Mouse (Mus musculus): ENCODE measurements around the gene Morn3. TPM values are rescaled to one million over a fixed set of nuclear protein-coding genes. Genes with fewer than 3 reads are reported as not detected.

The Morn3 gene
- polyA plus RNA-seq, 1 experiment from 2014 or later: not detected

GRCm38 (mm10) chr5:123005716-123006592, 40.9 kb downstream of the Morn3 start:
- WGBS: 41% methylated on average over 19 of the region's 19 CpGs
- Histone ChIP-seq H3K4me3 (replicated peaks; ENCODE audit: low read length) (no peak overlapping the region; the same call in 1 of the 2 replicates), H3K36me3 (ENCODE audit: control insufficient read depth, insufficient read depth) (no peaks in the 10 kb centered on the region), H3K4me2 (ENCODE audit: low read length) (peak overlapping the region; percentile 20), H3K9me3 (ENCODE audit: control insufficient read depth, low read length) (no peaks in the 10 kb centered on the region), H3K9ac (replicated peaks; ENCODE audit: low read depth, low read length) (peak overlapping the region; percentile 12), H3K27ac (ENCODE audit: low read length) (peak overlapping the region; percentile 88), H3K27me3 (replicated peaks; ENCODE audit: control insufficient read depth, insufficient read depth, low read length) (no peaks in the 10 kb centered on the region), H3K4me1 (replicated peaks; ENCODE audit: control insufficient read depth, insufficient read depth, low read length) (peaks cover 38% of the 10 kb centered on the region)
- peak; percentile 79 for ATAC-seq

GRCm38 (mm10) chr5:123000901-123001300, 45.9 kb downstream of the Morn3 start:
- H3K9ac ChIP-seq (replicated peaks; ENCODE audit: low read depth, low read length): no peak overlapping the region
- peaks cover 13% of the 10 kb centered on the region for H3K4me1 ChIP-seq (replicated peaks; ENCODE audit: control insufficient read depth, insufficient read depth, low read length)
- H3K9me3 ChIP-seq (ENCODE audit: control insufficient read depth, low read length): no peaks in the 10 kb centered on the region
- no peaks in the 10 kb centered on the region for H3K27me3 ChIP-seq (replicated peaks; ENCODE audit: control insufficient read depth, insufficient read depth, low read length)
- 76% methylated on average over 1 of the region's 1 CpGs for WGBS
- H3K4me2 ChIP-seq (ENCODE audit: low read length): no peak overlapping the region
- H3K36me3 ChIP-seq (ENCODE audit: control insufficient read depth, insufficient read depth): no peaks in the 10 kb centered on the region
- ATAC-seq: no peak
- H3K27ac ChIP-seq (ENCODE audit: low read length): no peak overlapping the region
- no peak overlapping the region for H3K4me3 ChIP-seq (replicated peaks; ENCODE audit: low read length)

GRCm38 (mm10) chr5:122997205-122998204, 49.3 kb downstream of the Morn3 start:
- no peaks in the 10 kb centered on the region for H3K36me3 ChIP-seq (ENCODE audit: control insufficient read depth, insufficient read depth)
- H3K9ac ChIP-seq (replicated peaks; ENCODE audit: low read depth, low read length): no peak overlapping the region
- H3K27me3 ChIP-seq (replicated peaks; ENCODE audit: control insufficient read depth, insufficient read depth, low read length): no peaks in the 10 kb centered on the region
- H3K27ac ChIP-seq (ENCODE audit: low read length): no peak overlapping the region
- no peak overlapping the region for H3K4me2 ChIP-seq (ENCODE audit: low read length)
- no peak overlapping the region for H3K4me3 ChIP-seq (replicated peaks; ENCODE audit: low read length)
- H3K4me1 ChIP-seq (replicated peaks; ENCODE audit: control insufficient read depth, insufficient read depth, low read length): peaks cover 4% of the 10 kb centered on the region
- WGBS: 88% methylated on average over 18 of the region's 18 CpGs
- no peak for ATAC-seq
- H3K9me3 ChIP-seq (ENCODE audit: control insufficient read depth, low read length): no peaks in the 10 kb centered on the region

GRCm38 (mm10) chr5:122994910-122995309, 51.9 kb downstream of the Morn3 start:
- H3K27me3 ChIP-seq (replicated peaks; ENCODE audit: control insufficient read depth, insufficient read depth, low read length): no peaks in the 10 kb centered on the region
- H3K27ac ChIP-seq (ENCODE audit: low read length): no peak overlapping the region
- H3K36me3 ChIP-seq (ENCODE audit: control insufficient read depth, insufficient read depth): no peaks in the 10 kb centered on the region
- no peak overlapping the region for H3K9ac ChIP-seq (replicated peaks; ENCODE audit: low read depth, low read length)
- H3K4me2 ChIP-seq (ENCODE audit: low read length): no peak overlapping the region
- 3% methylated on average over 1 of the region's 1 CpGs for WGBS
- H3K4me3 ChIP-seq (replicated peaks; ENCODE audit: low read length): no peak overlapping the region
- ATAC-seq: no peak
- no peaks in the 10 kb centered on the region for H3K9me3 ChIP-seq (ENCODE audit: control insufficient read depth, low read length)
- peaks cover 23% of the 10 kb centered on the region for H3K4me1 ChIP-seq (replicated peaks; ENCODE audit: control insufficient read depth, insufficient read depth, low read length)

- peak; percentile 78; the same call in 1 of the 2 replicates for ATAC-seq
- Histone ChIP-seq H3K4me3 (replicated peaks; ENCODE audit: low read length) (no peak overlapping the region), H3K9me3 (ENCODE audit: control insufficient read depth, low read length) (no peaks in the 10 kb centered on the region), H3K4me2 (ENCODE audit: low read length) (peak overlapping the region; percentile 12; the same call in 1 of the 2 replicates), H3K27ac (ENCODE audit: low read length) (no peak overlapping the region), H3K4me1 (replicated peaks; ENCODE audit: control insufficient read depth, insufficient read depth, low read length) (peaks cover 28% of the 10 kb centered on the region), H3K9ac (replicated peaks; ENCODE audit: low read depth, low read length) (no peak overlapping the region), H3K27me3 (replicated peaks; ENCODE audit: control insufficient read depth, insufficient read depth, low read length) (no peaks in the 10 kb centered on the region), H3K36me3 (ENCODE audit: control insufficient read depth, insufficient read depth) (no peaks in the 10 kb centered on the region)
- WGBS: 9% methylated on average over 5 of the region's 5 CpGs
These were observed 52.4 kb downstream of the Morn3 start for GRCm38 (mm10) chr5:122994303-122994846.

GRCm38 (mm10) chr5:122993811-122994210, 53.0 kb downstream of the Morn3 start:
- Histone ChIP-seq H3K36me3 (ENCODE audit: control insufficient read depth, insufficient read depth) (no peaks in the 10 kb centered on the region), H3K27ac (ENCODE audit: low read length) (no peak overlapping the region), H3K9me3 (ENCODE audit: control insufficient read depth, low read length) (no peaks in the 10 kb centered on the region), H3K27me3 (replicated peaks; ENCODE audit: control insufficient read depth, insufficient read depth, low read length) (no peaks in the 10 kb centered on the region), H3K4me3 (replicated peaks; ENCODE audit: low read length) (no peak overlapping the region), H3K9ac (replicated peaks; ENCODE audit: low read depth, low read length) (no peak overlapping the region), H3K4me2 (ENCODE audit: low read length) (no peak overlapping the region), H3K4me1 (replicated peaks; ENCODE audit: control insufficient read depth, insufficient read depth, low read length) (peaks cover 29% of the 10 kb centered on the region)
- no peak for ATAC-seq
- WGBS: 62% methylated on average over 2 of the region's 2 CpGs

GRCm38 (mm10) chr5:122991350-122992004, 55.3 kb downstream of the Morn3 start:
- H3K36me3 ChIP-seq (ENCODE audit: control insufficient read depth, insufficient read depth): no peaks in the 10 kb centered on the region
- peak overlapping the region; percentile 95 for H3K4me2 ChIP-seq (ENCODE audit: low read length)
- H3K27ac ChIP-seq (ENCODE audit: low read length): peak overlapping the region; percentile 64
- H3K4me3 ChIP-seq (replicated peaks; ENCODE audit: low read length): peak overlapping the region; percentile 72
- no peaks in the 10 kb centered on the region for H3K9me3 ChIP-seq (ENCODE audit: control insufficient read depth, low read length)
- peak overlapping the region; percentile 82 for H3K9ac ChIP-seq (replicated peaks; ENCODE audit: low read depth, low read length)
- H3K4me1 ChIP-seq (replicated peaks; ENCODE audit: control insufficient read depth, insufficient read depth, low read length): peaks cover 43% of the 10 kb centered on the region
- 35% methylated on average over 5 of the region's 5 CpGs for WGBS
- no peaks in the 10 kb centered on the region for H3K27me3 ChIP-seq (replicated peaks; ENCODE audit: control insufficient read depth, insufficient read depth, low read length)
- ATAC-seq: no peak

GRCm38 (mm10) chr5:122990411-122991160, 56.2 kb downstream of the Morn3 start:
- Histone ChIP-seq H3K36me3 (ENCODE audit: control insufficient read depth, insufficient read depth) (no peaks in the 10 kb centered on the region), H3K4me2 (ENCODE audit: low read length) (peak overlapping the region; percentile 95), H3K9me3 (ENCODE audit: control insufficient read depth, low read length) (no peaks in the 10 kb centered on the region), H3K4me1 (replicated peaks; ENCODE audit: control insufficient read depth, insufficient read depth, low read length) (peaks cover 52% of the 10 kb centered on the region), H3K4me3 (replicated peaks; ENCODE audit: low read length) (peak overlapping the region; percentile 72), H3K9ac (replicated peaks; ENCODE audit: low read depth, low read length) (peak overlapping the region; percentile 82), H3K27ac (ENCODE audit: low read length) (peak overlapping the region; percentile 96), H3K27me3 (replicated peaks; ENCODE audit: control insufficient read depth, insufficient read depth, low read length) (no peaks in the 10 kb centered on the region)
- ATAC-seq: no peak
- 14% methylated on average over 16 of the region's 16 CpGs for WGBS
